Mouse (Mus musculus) cerebellum, adult 11 months (tissue): ENCODE results near the gene Tfe3.

Experiments used
- DNase-seq: peaks from one replicate; pipeline ENCODE4 v3.0.0; 2022

Gene Tfe3

DNA sequence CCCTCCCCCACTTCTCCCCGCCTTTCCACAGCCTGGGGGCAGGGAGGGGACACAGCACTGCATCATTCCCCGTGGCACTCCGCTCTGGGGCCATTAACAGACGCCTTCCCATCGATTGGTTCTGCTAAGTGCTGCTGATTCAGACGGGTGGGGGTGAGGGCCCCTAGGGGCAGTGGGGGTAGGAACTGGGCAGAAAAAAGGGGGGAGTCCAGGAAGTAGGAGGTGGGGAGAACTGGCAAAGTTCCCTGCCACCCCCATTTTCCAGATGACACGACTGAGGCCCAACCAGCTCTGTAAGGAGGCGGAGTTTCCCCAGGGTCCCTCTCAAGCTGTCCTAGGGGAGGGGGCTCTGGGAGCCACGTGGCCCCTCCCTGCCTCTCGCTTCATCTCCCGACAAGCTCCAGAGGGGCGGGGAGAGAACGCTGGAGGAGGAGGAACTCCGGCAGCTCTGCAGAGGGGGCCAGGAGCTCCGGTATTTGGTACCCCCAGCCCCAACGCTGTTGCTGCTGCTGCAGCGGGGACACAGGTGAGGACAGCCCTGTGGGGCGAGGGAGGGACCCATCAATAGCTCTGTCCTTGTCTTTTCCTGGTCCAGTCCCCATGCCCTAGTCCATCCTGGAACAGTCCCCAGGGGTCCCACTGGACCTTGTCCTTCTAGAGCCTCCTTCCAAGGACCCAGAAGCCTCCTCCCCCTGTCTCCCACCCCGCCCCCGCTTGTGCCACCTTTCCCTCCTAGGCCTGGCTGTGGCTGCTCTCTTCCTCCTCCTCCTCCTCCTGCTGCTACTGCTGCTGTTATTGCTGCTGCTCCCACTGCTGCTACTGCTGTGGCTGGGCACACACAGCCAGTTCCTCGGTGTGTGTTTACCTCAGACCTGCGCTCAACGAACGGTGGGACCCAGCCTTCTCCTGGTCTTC, 59.8 kb downstream of the Tfe3 start, which contains the start of gene Kcnd1:
TSS of gene Kcnd1 (plus strand) at position 425 of the 915 bp plus-strand sequence.
- DNase-seq: peak; percentile 18
